Mouse (Mus musculus) hindbrain, embryonic 16.5 days (tissue): ENCODE measurements around the gene Hoxa10. TPM values are rescaled to one million over a fixed set of nuclear protein-coding genes. Genes with fewer than 3 reads are reported as not detected.

ENCODE experiments used
- ATAC-seq: fragments of 200-750 bp; cut with Nextera tagmentation; 2 replicates; pipeline ENCODE4 v1.8.0; 2017; ENCODE audit warnings: moderate TSS enrichment, moderate library complexity
- H3K27ac ChIP-seq: fragments of 300-500 bp; sonication (generic); 2 replicates; pipeline ENCODE4 v1.5.1; 2014; ENCODE audit warnings: low read depth, mild to moderate bottlenecking, control low read depth, low read length, moderate library complexity
- H3K27me3 ChIP-seq: fragments of 300-500 bp; sonication (generic); replicated peaks from 2 replicates; pipeline ENCODE4 v1.6.1; 2014; ENCODE audit warnings: low read length; ENCODE audit not compliant: control insufficient read depth, insufficient read depth
- H3K36me3 ChIP-seq: fragments of 300-500 bp; sonication (generic); 2 replicates; pipeline ENCODE4 v1.6.1; 2014; ENCODE audit warnings: mild to moderate bottlenecking, low read length, moderate library complexity, mixed read lengths; ENCODE audit not compliant: control insufficient read depth, insufficient read depth
- H3K4me1 ChIP-seq: fragments of 300-500 bp; sonication (generic); 2 replicates; pipeline ENCODE4 v1.6.1; 2014; ENCODE audit warnings: low read depth, low read length; ENCODE audit not compliant: control insufficient read depth, insufficient read depth
- H3K4me2 ChIP-seq: fragments of 300-500 bp; sonication (generic); 2 replicates; pipeline ENCODE4 v1.6.1; 2014; ENCODE audit warnings: mild to moderate bottlenecking, low read length, control low read depth, moderate library complexity
- H3K4me3 ChIP-seq: fragments of 300-500 bp; sonication (generic); 2 replicates; pipeline ENCODE4 v1.5.1; 2014; ENCODE audit warnings: mild to moderate bottlenecking, low read length, control low read depth, moderate library complexity
- H3K9ac ChIP-seq: fragments of 300-500 bp; sonication (generic); 2 replicates; pipeline ENCODE4 v1.6.1; 2014; ENCODE audit warnings: low read depth, mild to moderate bottlenecking, control low read depth, low read length, moderate library complexity
- H3K9me3 ChIP-seq: fragments of 300-500 bp; sonication (generic); 2 replicates; pipeline ENCODE4 v1.6.1; 2014; ENCODE audit warnings: mild to moderate bottlenecking, low read length, moderate library complexity; ENCODE audit not compliant: control insufficient read depth
- WGBS: fragments of 180-500 bp; shearing (Covaris S2); extraction: QIAGEN DNeasy Blood & Tissue Kit; methylation state at CpG from one replicate; pipeline ENCODE4 v1.1.7; 2014; 5-methylcytosine and 5-hydroxymethylcytosine counted together
- microRNA counts: library from miRNA; unstranded; fragments of <30 nt; microRNA quantifications from one replicate; lab custom pipeline; 2016
- microRNA-seq: library from miRNA; unstranded; fragments of <30 nt; microRNA quantifications from one replicate; pipeline ENCODE4, GENCODE M21; 2017
- polyA plus RNA-seq: library from polyadenylated mRNA; unstranded; fragments of >200 nt; fragmentation: Nextera tagmentation; extraction: Ambion mirVana; gene quantifications from 2 replicates; pipeline ENCODE4 v1.2.1, GENCODE M21; 2015

The Hoxa10 gene
- polyA plus RNA-seq, 1 experiment from 2014 or later = not detected

GRCm38 (mm10) chr6:52185834-52186233, 54.8 kb downstream of the Hoxa10 start:
- no peak for ATAC-seq
- Histone ChIP-seq H3K9me3 (no peaks in the 10 kb centered on the region), H3K4me1 (no peaks in the 10 kb centered on the region; the same call in 1 of the 2 replicates), H3K36me3 (no peaks in the 10 kb centered on the region), H3K27ac (peak overlapping the region; percentile 59), H3K4me2 (peak overlapping the region; percentile 38; the same call in 1 of the 2 replicates), H3K9ac (no peak overlapping the region; the same call in 1 of the 2 replicates), H3K4me3 (no peak overlapping the region), H3K27me3 (peaks cover 45% of the 10 kb centered on the region)
- WGBS = 16% methylated on average over 3 of the region's 3 CpGs

GRCm38 (mm10) chr6:52185222-52185621, 55.4 kb downstream of the Hoxa10 start:
- Histone ChIP-seq H3K4me3 (peak overlapping the region; percentile 17), H3K9me3 (no peaks in the 10 kb centered on the region), H3K4me2 (peak overlapping the region; percentile 38), H3K4me1 (no peaks in the 10 kb centered on the region; the same call in 1 of the 2 replicates), H3K27me3 (peaks cover 45% of the 10 kb centered on the region), H3K36me3 (no peaks in the 10 kb centered on the region), H3K9ac (peak overlapping the region; percentile 8), H3K27ac (peak overlapping the region; percentile 59)
- no peak for ATAC-seq
- 3% methylated on average over 19 of the region's 19 CpGs for WGBS

- Histone ChIP-seq H3K27me3 (peaks cover 45% of the 10 kb centered on the region), H3K4me3 (peak overlapping the region; percentile 0; the same call in 1 of the 2 replicates), H3K4me2 (peak overlapping the region; percentile 38), H3K9me3 (no peaks in the 10 kb centered on the region), H3K4me1 (no peaks in the 10 kb centered on the region; the same call in 1 of the 2 replicates), H3K27ac (peak overlapping the region; percentile 75), H3K36me3 (no peaks in the 10 kb centered on the region), H3K9ac (0 out of 2 replicates have a peak overlapping the region, but pooled peaks have one; percentile 3)
- ATAC-seq = no peak
- 5% methylated on average over 6 of the region's 6 CpGs for WGBS
Observed at GRCm38 (mm10) chr6:52184668-52185067, 56.0 kb downstream of the Hoxa10 start.

GRCm38 (mm10) chr6:52183311-52184080, 57.2 kb downstream of the Hoxa10 start:
- Histone ChIP-seq H3K36me3 (no peaks in the 10 kb centered on the region), H3K4me2 (peak overlapping the region; percentile 38), H3K27me3 (peaks cover 48% of the 10 kb centered on the region), H3K4me3 (peak overlapping the region; percentile 12), H3K9ac (peak overlapping the region; percentile 41), H3K27ac (peak overlapping the region; percentile 75), H3K4me1 (no peaks in the 10 kb centered on the region; the same call in 1 of the 2 replicates), H3K9me3 (no peaks in the 10 kb centered on the region)
- WGBS = 13% methylated on average over 10 of the region's 10 CpGs
- ATAC-seq = no peak

GRCm38 (mm10) chr6:52182793-52183192, 57.9 kb downstream of the Hoxa10 start:
- no peak for ATAC-seq
- Histone ChIP-seq H3K4me2 (peak overlapping the region; percentile 38), H3K4me1 (no peaks in the 10 kb centered on the region; the same call in 1 of the 2 replicates), H3K9ac (peak overlapping the region; percentile 41), H3K27ac (peak overlapping the region; percentile 75), H3K4me3 (no peak overlapping the region; the same call in 1 of the 2 replicates), H3K36me3 (no peaks in the 10 kb centered on the region), H3K27me3 (peaks cover 49% of the 10 kb centered on the region), H3K9me3 (no peaks in the 10 kb centered on the region)
- WGBS = 22% methylated on average over 1 of the region's 1 CpGs

- Histone ChIP-seq H3K4me2 (peak overlapping the region; percentile 64), H3K36me3 (no peaks in the 10 kb centered on the region), H3K9ac (no peak overlapping the region), H3K4me3 (no peak overlapping the region), H3K9me3 (no peaks in the 10 kb centered on the region), H3K4me1 (no peaks in the 10 kb centered on the region; the same call in 1 of the 2 replicates), H3K27me3 (peaks cover 44% of the 10 kb centered on the region), H3K27ac (no peak overlapping the region)
- 20% methylated on average over 2 of the region's 2 CpGs for WGBS
- no peak for ATAC-seq
Observed at GRCm38 (mm10) chr6:52182030-52182429, 58.6 kb downstream of the Hoxa10 start.

MicroRNA genes within 50 kb of the gene (microRNA counts, 519-probe panel; counts per million panel counts)
- 1,419 counts per million, percentile 12 among the panel's probes with 10 or more counts for microRNA mmu-miR-196b (lab: Ali Mortazavi, UCI)

Small RNA genes within 50 kb of the gene (microRNA-seq; reads per million reads assigned to microRNA genes)
- gene Mir196b = 179 reads per million, percentile 57 among the genes with 10 or more reads in this experiment

Other genes starting within 250 kb of the Hoxa10 start
- 23.8 and 30.3 TPM in 2 replicates for gene Skap2, start 228.3 kb downstream of the Hoxa10 start, polyA plus RNA-seq
- gene Hoxa1, start 82.5 kb downstream of the Hoxa10 start, polyA plus RNA-seq = 1.8 and 2.0 TPM in 2 replicates
- 20.3 and 22.5 TPM in 2 replicates for gene Hoxa2, start 76.0 kb downstream of the Hoxa10 start, polyA plus RNA-seq
- gene 5730596B20Rik, start 63.4 kb downstream of the Hoxa10 start, polyA plus RNA-seq = 3.4 and 3.6 TPM in 2 replicates
- 5.6 and 8.8 TPM in 2 replicates for gene Hoxa4, start 49.1 kb downstream of the Hoxa10 start, polyA plus RNA-seq
- gene Hoxa5, start 36.3 kb downstream of the Hoxa10 start, polyA plus RNA-seq = 85.9 and 106 TPM in 2 replicates
- 9.4 and 9.9 TPM in 2 replicates for gene Hoxa6, start 32.1 kb downstream of the Hoxa10 start, polyA plus RNA-seq
- 12.9 and 13.9 TPM in 2 replicates for gene Hoxa3, start 27.5 kb downstream of the Hoxa10 start, polyA plus RNA-seq
- gene Gm28308, start 27.5 kb downstream of the Hoxa10 start, polyA plus RNA-seq = not detected in 2 replicates
- gene Hoxa7, start 19.0 kb downstream of the Hoxa10 start, polyA plus RNA-seq = 9.0 and 21.1 TPM in 2 replicates
- 0.48 and 2.4 TPM in 2 replicates for gene Hoxa9, start 9.8 kb downstream of the Hoxa10 start, polyA plus RNA-seq
- not detected in 2 replicates for gene Hoxa11, start 5.0 kb upstream of the Hoxa10 start, polyA plus RNA-seq
- not detected in 2 replicates for gene Hoxa13, start 20.0 kb upstream of the Hoxa10 start, polyA plus RNA-seq
- gene Evx1, start 72.6 kb upstream of the Hoxa10 start, polyA plus RNA-seq = 1.1 and 1.5 TPM in 2 replicates